Mouse (Mus musculus) liver, adult 2 months (tissue): ENCODE data around the gene Vtn. TPM values are rescaled to one million over a fixed set of nuclear protein-coding genes. Genes with fewer than 3 reads are reported as not detected.

Experiments
- DNase-seq: peaks from one replicate; pipeline ENCODE4 v3.0.0-alpha.2; 2011; ENCODE audit warnings: low read depth, low spot score; ENCODE audit errors: extremely low read depth
- H3K27ac ChIP-seq: fragments of 200-500 bp; replicated peaks from 2 replicates; pipeline ENCODE4 v1.5.1; 2012; ENCODE audit warnings: low read depth, mild to moderate bottlenecking, control low read depth, inconsistent platforms, low read length; ENCODE audit not compliant: insufficient read depth
- H3K27me3 ChIP-seq: fragments of 200-500 bp; 2 replicates; pipeline ENCODE4 v1.6.1; 2012; ENCODE audit warnings: mild to moderate bottlenecking, moderate library complexity, low read length, inconsistent platforms; ENCODE audit not compliant: control insufficient read depth, insufficient read depth
- H3K36me3 ChIP-seq: fragments of 200-500 bp; 2 replicates; pipeline ENCODE4 v1.6.1; 2012; ENCODE audit warnings: low read length, inconsistent platforms; ENCODE audit not compliant: control insufficient read depth, insufficient read depth
- H3K4me1 ChIP-seq: fragments of 200-500 bp; 2 replicates; pipeline ENCODE4 v1.6.1; 2011; ENCODE audit warnings: low read length; ENCODE audit not compliant: control insufficient read depth, insufficient read depth
- H3K4me3 ChIP-seq: fragments of 200-500 bp; 2 replicates; pipeline ENCODE4 v1.5.1; 2011; ENCODE audit warnings: low read depth, mild to moderate bottlenecking, control low read depth, low read length, moderate library complexity; ENCODE audit not compliant: insufficient read depth
- H3K79me2 ChIP-seq: fragments of 200-500 bp; 2 replicates; pipeline ENCODE4 v1.6.1; 2012; ENCODE audit warnings: inconsistent platforms, mild to moderate bottlenecking, low read length, moderate library complexity; ENCODE audit not compliant: control insufficient read depth, insufficient read depth
- H3K9ac ChIP-seq: fragments of 200-500 bp; 2 replicates; pipeline ENCODE4 v1.6.1; 2012; ENCODE audit warnings: low read depth, mild to moderate bottlenecking, control low read depth, inconsistent platforms, low read length
- CTCF ChIP-seq: fragments of 200-500 bp; IDR thresholded peaks from 2 replicates; pipeline ENCODE4 v1.5.1; 2011; ENCODE audit warnings: low read depth, low read length, control low read depth
- POLR2A ChIP-seq: fragments of 200-500 bp; IDR thresholded peaks from 2 replicates; pipeline ENCODE4 v1.6.1; 2011; ENCODE audit warnings: low read length, control low read depth; ENCODE audit not compliant: insufficient read depth; ENCODE audit errors: extremely low read depth
- WGBS: fragments of 180-500 bp; shearing (Covaris S2); methylation state at CpG from one replicate; pipeline ENCODE4 v1.1.7; 2018; 5-methylcytosine and 5-hydroxymethylcytosine counted together
- polyA plus RNA-seq: library from polyadenylated mRNA; depleted of rRNA; stranded (reverse); fragments of >200 nt; gene quantifications from 2 replicates; pipeline ENCODE4 v1.2.3, GENCODE M21; 2012
- total RNA-seq: library from RNA; depleted of rRNA; stranded (reverse); fragments of >200 nt; gene quantifications from 2 replicates; pipeline ENCODE4 v1.2.3, GENCODE M21; 2014

Vtn gene
- total and polyA plus RNA-seq, 2 experiments = 2,089 to 3,152 TPM

GRCm38 (mm10) chr11:78466242-78466912 lies 32.5 kb upstream of the Vtn start:
- Histone ChIP-seq H3K4me1 (peaks cover 5% of the 10 kb centered on the region; the same call in 1 of the 2 replicates), H3K4me3 (peak overlapping the region; percentile 69), H3K27ac (peak overlapping the region; percentile 6), H3K27me3 (no peaks in the 10 kb centered on the region), H3K9ac (peak overlapping the region; percentile 30; the same call in 1 of the 2 replicates), H3K79me2 (no peaks in the 10 kb centered on the region), H3K36me3 (no peaks in the 10 kb centered on the region)
- WGBS = 64% methylated on average over 23 of the region's 23 CpGs
- DNase-seq = no peak
- no peak for TF ChIP-seq CTCF
- no peak for TF ChIP-seq POLR2A

- no peaks in the 10 kb centered on the region for H3K79me2 ChIP-seq
- TF ChIP-seq CTCF (no peak), POLR2A (no peak)
- no peaks in the 10 kb centered on the region for H3K36me3 ChIP-seq
- H3K27ac ChIP-seq = no peak overlapping the region
- no peaks in the 10 kb centered on the region for H3K27me3 ChIP-seq
- DNase-seq = no peak
- no peak overlapping the region for H3K9ac ChIP-seq
- H3K4me3 ChIP-seq = no peak overlapping the region
- WGBS = 74% methylated on average over 7 of the region's 7 CpGs
- H3K4me1 ChIP-seq = peaks cover 5% of the 10 kb centered on the region; the same call in 1 of the 2 replicates
Measured at GRCm38 (mm10) chr11:78467515-78467914, 31.4 kb upstream of the Vtn start.

GRCm38 (mm10) chr11:78467932-78468331 lies 31.0 kb upstream of the Vtn start:
- H3K36me3 ChIP-seq = no peaks in the 10 kb centered on the region

GRCm38 (mm10) chr11:78471326-78472103 lies 27.4 kb upstream of the Vtn start:
- Histone ChIP-seq H3K4me1 (peaks cover 3% of the 10 kb centered on the region; the same call in 1 of the 2 replicates), H3K27ac (no peak overlapping the region), H3K9ac (no peak overlapping the region), H3K36me3 (no peaks in the 10 kb centered on the region), H3K79me2 (no peaks in the 10 kb centered on the region), H3K4me3 (no peak overlapping the region), H3K27me3 (no peaks in the 10 kb centered on the region)
- TF ChIP-seq POLR2A (no peak), CTCF (no peak)
- 82% methylated on average over 10 of the region's 10 CpGs for WGBS
- peak; percentile 44 for DNase-seq

More at GRCm38 (mm10) chr11:78467932-78468331, 31.0 kb upstream of the Vtn start:
- Histone ChIP-seq H3K4me1 (peaks cover 5% of the 10 kb centered on the region; the same call in 1 of the 2 replicates), H3K4me3 (no peak overlapping the region), H3K27me3 (no peaks in the 10 kb centered on the region), H3K9ac (no peak overlapping the region), H3K79me2 (no peaks in the 10 kb centered on the region), H3K27ac (no peak overlapping the region)
- no peak for DNase-seq
- no peak for TF ChIP-seq CTCF
- no peak for TF ChIP-seq POLR2A
- WGBS = 60% methylated on average over 3 of the region's 3 CpGs

- no peak overlapping the region for H3K4me3 ChIP-seq
- TF ChIP-seq CTCF = no peak
- no peak for TF ChIP-seq POLR2A
- H3K27ac ChIP-seq = no peak overlapping the region
- 74% methylated on average over 3 of the region's 3 CpGs for WGBS
- H3K79me2 ChIP-seq = no peaks in the 10 kb centered on the region
- H3K36me3 ChIP-seq = no peaks in the 10 kb centered on the region
- no peaks in the 10 kb centered on the region for H3K27me3 ChIP-seq
- no peaks in the 10 kb centered on the region for H3K4me1 ChIP-seq
- H3K9ac ChIP-seq = no peak overlapping the region
- DNase-seq = no peak
Measured at GRCm38 (mm10) chr11:78475289-78475688, 23.6 kb upstream of the Vtn start.

- H3K4me1 ChIP-seq = no peaks in the 10 kb centered on the region
- DNase-seq = no peak
- TF ChIP-seq CTCF (no peak), POLR2A (no peak)
- WGBS = 58% methylated on average over 7 of the region's 7 CpGs
- no peak overlapping the region for H3K27ac ChIP-seq
- H3K27me3 ChIP-seq = peaks cover 6% of the 10 kb centered on the region; the same call in 1 of the 2 replicates
- H3K36me3 ChIP-seq = no peaks in the 10 kb centered on the region
- H3K9ac ChIP-seq = no peak overlapping the region
- no peak overlapping the region for H3K4me3 ChIP-seq
- H3K79me2 ChIP-seq = no peaks in the 10 kb centered on the region
Measured at GRCm38 (mm10) chr11:78483639-78484038, 15.3 kb upstream of the Vtn start.
